Mouse (Mus musculus) cerebellum, postnatal 10 days (tissue): ENCODE measurements around the gene S100a5.

Source experiments
- DNase-seq, 2 experiments: peaks; one replicate each; pipeline ENCODE4 v3.0.0; 2021; ENCODE audit warnings: mixed read lengths in 2 of 2

The S100a5 gene

GRCm38 (mm10) chr3:90600458-90601195 is 7.7 kb upstream of the S100a5 start:
- DNase-seq: no peak

GRCm38 (mm10) chr3:90601486-90602110 is 6.7 kb upstream of the S100a5 start, which contains the start of gene Gm42674:
TSS of gene Gm42674 (plus strand) at chr3:90601904.
- DNase-seq: no peak

GRCm38 (mm10) chr3:90603623-90604022 is 4.7 kb upstream of the S100a5 start, which contains the start of gene S100a4:
TSS of gene S100a4 (plus strand) at chr3:90603771.
- DNase-seq: no peak

GRCm38 (mm10) chr3:90604416-90604815 is 3.9 kb upstream of the S100a5 start:
- DNase-seq: peak; percentile 28 to 47

- DNase-seq: no peak
Measured at GRCm38 (mm10) chr3:90605049-90605448, 3.3 kb upstream of the S100a5 start.

- DNase-seq: no peak
Measured at GRCm38 (mm10) chr3:90605736-90606135, 2.6 kb upstream of the S100a5 start.

GRCm38 (mm10) chr3:90606185-90606584 is 2.1 kb upstream of the S100a5 start:
- no peak for DNase-seq

- DNase-seq: no peak
Measured at GRCm38 (mm10) chr3:90607361-90607760, 962 bp upstream of the S100a5 start.

- DNase-seq: no peak
Measured at GRCm38 (mm10) chr3:90609102-90609501, 779 bp downstream of the S100a5 start.

GRCm38 (mm10) chr3:90611494-90611893 is 3.2 kb downstream of the S100a5 start:
- no peak for DNase-seq

GRCm38 (mm10) chr3:90612061-90612460 is 3.7 kb downstream of the S100a5 start:
- no peak for DNase-seq

GRCm38 (mm10) chr3:90612728-90613291 is 4.5 kb downstream of the S100a5 start, which contains the start of gene S100a6:
TSS of gene S100a6 (plus strand) at chr3:90612882.
- DNase-seq: peak; percentile 72 to 77

- DNase-seq: no peak
Measured at GRCm38 (mm10) chr3:90613461-90614147, 5.3 kb downstream of the S100a5 start.

- DNase-seq: no peak
Measured at GRCm38 (mm10) chr3:90614148-90614530, 5.8 kb downstream of the S100a5 start.

GRCm38 (mm10) chr3:90614611-90615251 is 6.4 kb downstream of the S100a5 start:
- DNase-seq: no peak

GRCm38 (mm10) chr3:90615415-90615814 is 7.1 kb downstream of the S100a5 start:
- peak; percentile 68 to 72 for DNase-seq

GRCm38 (mm10) chr3:90615911-90616310 is 7.6 kb downstream of the S100a5 start:
- no peak for DNase-seq

- DNase-seq: no peak
Measured at GRCm38 (mm10) chr3:90617586-90617985, 9.3 kb downstream of the S100a5 start.

GRCm38 (mm10) chr3:90621552-90621951 is 13.2 kb downstream of the S100a5 start:
- no peak for DNase-seq

GRCm38 (mm10) chr3:90623435-90624071 is 15.2 kb downstream of the S100a5 start:
- peak; percentile 36 to 52 for DNase-seq

GRCm38 (mm10) chr3:90625496-90625895 is 17.2 kb downstream of the S100a5 start:
- DNase-seq: no peak
